Mouse (Mus musculus): ENCODE measurements around the gene Iffo1.

The Iffo1 gene

DNA sequence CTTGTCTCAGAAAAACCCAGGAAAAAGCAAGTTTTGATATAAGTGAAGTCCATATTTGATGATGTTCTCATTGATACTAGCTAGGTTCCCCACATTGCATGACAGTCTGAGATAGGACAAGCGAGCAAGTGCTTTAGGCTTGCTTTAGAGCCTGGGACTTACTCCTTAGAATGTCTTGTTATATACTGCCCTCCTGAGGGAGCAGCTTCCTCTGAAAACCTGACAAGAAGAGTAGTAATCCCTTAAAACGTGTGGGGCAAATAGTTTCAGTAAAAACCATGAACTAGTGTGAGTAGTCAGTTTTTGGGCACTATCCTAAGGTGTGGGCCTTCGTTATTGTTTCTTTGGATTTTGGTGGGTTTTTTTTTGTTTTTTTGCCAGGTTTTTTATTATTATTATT lies 1.9 kb upstream of the Iffo1 start:
- DNase-seq: no peak

DNA sequence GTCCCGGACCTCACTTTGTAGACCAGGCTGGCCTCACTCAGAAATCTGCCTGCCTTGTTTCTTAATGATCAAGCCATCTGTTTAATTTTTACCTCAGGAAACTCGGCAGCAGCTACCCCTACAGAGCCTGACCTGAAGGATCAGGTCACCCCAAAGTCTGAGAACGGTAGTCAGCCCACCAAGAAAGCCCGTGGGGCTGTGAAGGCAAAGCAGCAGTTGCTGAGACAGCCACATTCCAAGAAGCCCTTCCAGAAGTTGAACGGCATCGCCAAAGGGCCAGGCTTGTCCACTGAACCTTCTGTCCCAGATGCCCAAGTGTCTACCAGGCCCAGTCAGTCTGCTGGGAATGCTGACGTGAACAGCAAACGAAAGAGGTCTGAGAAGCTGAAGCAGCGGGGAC lies 1.1 kb upstream of the Iffo1 start:
- no peak for DNase-seq

DNA sequence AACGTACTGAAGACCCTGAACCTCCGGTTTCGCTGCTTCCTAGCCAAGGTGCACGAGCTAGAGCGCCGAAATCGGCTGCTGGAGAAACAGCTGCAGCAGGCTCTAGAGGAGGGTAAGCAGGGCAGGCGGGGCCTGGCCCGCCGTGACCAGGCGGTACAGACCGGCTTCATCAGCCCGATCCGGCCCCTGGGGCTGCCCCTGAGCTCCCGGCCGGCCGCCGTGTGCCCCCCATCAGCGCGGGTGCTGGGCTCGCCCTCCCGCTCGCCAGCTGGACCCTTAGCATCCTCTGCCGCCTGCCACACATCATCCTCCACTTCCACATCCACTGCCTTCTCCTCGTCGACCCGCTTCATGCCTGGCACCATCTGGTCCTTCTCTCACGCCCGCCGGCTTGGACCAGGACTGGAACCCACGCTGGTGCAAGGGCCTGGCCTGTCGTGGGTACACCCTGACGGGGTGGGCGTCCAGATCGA lies 474 bp downstream of the Iffo1 start:
- DNase-seq: peak; percentile 46

DNA sequence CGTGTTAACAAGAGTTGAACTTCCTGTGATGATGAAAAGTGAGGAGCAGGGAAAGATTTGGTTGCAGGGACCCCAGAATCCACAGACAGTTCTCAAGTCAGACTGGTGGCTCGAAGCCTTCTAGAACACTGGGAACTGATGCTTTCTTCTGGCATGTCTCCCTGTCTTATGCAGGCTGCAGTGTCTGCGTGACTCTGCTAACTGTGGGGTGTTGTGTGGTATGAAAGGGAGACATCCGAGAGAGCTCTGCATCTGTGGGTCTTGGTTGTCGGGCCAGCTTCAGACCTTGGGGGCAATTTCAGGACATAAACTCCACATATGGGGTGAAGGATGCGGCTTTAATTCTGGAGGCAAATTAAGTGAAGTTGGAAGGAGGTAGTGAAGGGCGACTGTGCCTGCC lies 1.1 kb downstream of the Iffo1 start:
- no peak for DNase-seq

DNA sequence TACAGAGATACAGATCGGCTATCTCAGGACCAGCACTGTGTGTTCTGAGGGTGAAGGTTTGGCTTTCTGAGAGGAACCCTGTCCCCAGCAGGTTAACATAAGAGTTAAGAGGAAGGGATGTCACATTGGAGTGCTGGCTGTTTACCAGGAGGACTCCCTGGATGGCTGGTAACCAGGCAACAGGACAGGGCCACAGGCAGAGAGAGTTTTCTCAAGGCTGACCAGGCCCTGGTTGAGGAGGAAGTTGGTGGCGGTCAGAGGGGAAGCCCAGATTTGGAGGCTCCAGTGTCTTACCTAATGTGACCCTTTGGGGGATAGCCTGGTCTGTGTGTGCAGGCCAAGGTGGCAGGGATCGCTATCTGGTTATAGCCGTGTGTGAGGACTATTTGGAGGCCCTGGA lies 1.8 kb downstream of the Iffo1 start:
- DNase-seq: peak; percentile 52

GRCm38 (mm10) chr6:125147329-125147728 lies 2.3 kb downstream of the Iffo1 start:
- DNase-seq: no peak

GRCm38 (mm10) chr6:125148251-125148925 lies 3.3 kb downstream of the Iffo1 start:
- DNase-seq: peak; percentile 64

DNA sequence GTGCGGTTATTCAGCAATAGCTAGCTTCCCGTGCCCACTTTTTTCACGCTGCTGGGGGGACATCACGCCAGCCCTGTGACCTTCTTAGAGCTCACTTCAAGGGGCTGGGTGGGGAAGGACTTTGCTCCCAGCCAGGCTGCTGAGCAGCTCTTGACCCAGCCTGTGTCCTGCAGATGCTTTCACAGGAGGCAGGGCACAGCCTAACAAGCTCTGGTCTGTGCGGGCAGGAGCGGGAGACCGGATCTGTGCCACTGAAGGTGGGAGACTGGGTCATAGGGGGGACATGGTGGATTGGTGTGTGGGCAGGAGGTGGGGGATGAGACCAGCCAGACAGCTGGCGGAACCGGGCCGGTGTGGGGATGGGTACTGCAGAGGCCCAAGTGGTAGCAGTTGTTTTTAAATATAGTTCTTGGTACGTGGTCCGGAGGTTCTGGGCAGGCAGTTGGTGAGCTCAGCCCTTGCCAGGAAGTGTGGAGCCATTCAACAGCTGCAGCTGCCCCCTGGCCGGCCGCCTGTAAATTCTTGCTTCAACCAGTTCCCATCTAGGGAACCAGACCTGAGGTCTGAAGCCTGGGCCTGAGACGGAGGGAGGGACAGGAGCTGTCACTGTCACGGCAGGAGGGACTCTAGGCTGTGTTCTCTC lies 4.0 kb downstream of the Iffo1 start:
- DNase-seq: peak; percentile 73

DNA sequence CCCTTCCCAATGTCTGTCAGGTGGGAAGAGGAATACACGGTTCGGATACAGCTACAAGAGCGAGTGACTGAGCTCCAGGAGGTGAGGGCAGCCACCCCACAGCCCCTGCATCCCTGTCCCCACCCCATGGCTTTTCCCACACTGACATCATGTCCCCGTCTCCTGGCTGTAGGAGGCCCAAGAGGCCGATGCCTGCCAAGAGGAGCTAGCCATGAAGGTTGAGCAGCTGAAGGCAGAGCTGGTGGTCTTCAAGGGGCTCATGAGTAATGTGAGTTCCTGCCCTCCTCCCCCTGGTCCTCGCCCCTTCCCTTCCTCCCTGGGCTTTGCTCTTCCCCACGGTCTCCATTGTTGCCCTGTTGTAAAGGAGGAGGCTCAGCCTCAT lies 4.5 kb downstream of the Iffo1 start:
- no peak for DNase-seq

DNA sequence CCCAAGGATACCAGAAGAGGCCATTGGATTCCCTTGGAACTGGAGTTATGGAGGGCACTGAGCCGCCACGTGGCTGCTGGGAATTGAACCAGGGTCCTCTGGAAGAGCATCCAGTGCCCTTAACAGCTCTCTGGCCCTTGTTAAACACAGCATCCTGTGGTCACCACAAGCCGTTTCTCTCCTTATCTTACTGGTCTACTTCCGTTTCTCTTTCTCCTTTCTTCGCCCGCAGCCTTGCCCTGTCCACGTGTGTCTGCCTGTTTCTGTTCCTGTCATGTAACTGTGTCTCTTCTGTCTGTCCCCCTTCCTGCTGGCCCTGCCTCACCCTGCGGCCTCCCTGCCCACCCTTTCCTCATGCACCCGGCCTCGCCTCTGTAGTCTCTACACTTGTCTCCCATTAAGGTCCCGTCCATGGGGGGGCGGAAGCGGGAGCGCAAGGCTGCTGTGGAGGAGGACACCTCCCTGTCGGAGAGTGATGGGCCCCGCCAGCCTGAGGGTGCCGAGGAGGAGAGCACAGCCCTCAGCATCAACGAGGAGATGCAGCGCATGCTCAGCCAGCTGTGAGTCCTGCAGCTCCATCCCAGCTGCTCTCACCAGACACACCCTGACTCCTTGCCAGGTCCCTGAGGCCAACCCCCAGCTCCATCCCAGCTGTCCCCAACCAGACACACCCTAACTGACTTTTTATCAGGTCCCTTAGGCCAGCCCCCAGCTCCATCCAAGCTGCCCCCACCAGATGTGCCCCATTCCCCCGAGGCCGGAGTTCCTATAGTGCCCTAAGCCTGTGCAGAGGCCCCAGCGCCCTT lies 7.4 kb downstream of the Iffo1 start:
- peak; percentile 48 for DNase-seq

DNA sequence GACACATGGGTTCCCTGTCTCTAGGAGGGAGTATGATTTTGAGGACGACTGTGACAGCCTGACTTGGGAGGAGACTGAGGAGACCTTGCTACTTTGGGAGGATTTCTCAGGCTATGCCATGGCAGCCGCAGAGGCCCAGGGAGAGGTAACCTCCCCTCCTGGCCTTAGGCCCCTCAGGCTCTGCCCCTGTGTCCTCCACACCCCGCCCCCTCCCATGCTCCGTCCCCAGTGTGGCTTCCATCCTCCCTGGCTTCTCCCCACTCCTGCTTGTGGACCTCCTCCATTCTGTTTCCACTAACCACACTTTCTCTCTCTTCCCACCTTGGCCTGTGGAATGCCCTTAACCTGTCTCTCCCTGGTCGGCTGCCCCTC lies 8.0 kb downstream of the Iffo1 start:
- no peak for DNase-seq

GRCm38 (mm10) chr6:125153682-125154081 lies 8.6 kb downstream of the Iffo1 start:
- DNase-seq: no peak

DNA sequence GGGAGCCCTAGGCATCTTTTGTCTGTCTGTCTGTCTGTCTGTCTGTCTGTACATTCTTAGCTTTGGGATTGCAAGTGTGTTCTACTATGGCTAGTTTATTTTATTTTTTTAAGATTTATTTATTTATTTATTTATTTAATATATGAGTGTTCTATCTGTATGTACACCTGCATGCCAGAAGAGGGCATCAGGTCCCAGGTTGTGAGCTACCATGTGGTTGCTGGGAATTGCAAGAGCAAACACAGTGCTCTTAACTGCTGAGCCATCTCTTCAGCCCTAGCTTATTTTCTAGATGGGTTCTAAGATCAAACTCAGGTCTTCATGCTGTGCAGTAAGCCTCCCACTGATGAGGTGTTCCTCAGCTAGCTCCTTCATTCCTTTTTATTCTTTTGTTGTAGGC lies 9.5 kb downstream of the Iffo1 start:
- no peak for DNase-seq

- no peak for DNase-seq
Observed at GRCm38 (mm10) chr6:125155262-125155661, 10.2 kb downstream of the Iffo1 start.

DNA sequence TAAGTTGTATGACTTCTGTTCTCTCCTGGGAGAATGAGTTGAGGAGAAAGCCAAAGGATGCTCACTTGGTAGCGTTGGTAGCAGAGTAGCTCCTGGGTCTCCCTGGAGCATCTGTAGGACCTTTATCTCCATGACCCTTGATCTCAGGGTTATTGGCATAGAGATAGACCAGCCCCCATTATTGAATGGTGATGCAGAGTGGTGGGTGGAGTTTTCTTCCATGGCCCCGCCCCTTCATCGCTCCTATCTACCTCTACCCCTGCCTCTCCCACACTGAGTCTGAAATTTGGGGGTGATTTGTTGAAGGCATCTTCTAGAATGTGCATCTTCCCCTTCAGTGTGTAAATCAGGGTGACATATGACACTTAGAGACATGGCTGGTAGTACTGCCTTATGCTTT lies 11.4 kb downstream of the Iffo1 start:
- DNase-seq: no peak

DNA sequence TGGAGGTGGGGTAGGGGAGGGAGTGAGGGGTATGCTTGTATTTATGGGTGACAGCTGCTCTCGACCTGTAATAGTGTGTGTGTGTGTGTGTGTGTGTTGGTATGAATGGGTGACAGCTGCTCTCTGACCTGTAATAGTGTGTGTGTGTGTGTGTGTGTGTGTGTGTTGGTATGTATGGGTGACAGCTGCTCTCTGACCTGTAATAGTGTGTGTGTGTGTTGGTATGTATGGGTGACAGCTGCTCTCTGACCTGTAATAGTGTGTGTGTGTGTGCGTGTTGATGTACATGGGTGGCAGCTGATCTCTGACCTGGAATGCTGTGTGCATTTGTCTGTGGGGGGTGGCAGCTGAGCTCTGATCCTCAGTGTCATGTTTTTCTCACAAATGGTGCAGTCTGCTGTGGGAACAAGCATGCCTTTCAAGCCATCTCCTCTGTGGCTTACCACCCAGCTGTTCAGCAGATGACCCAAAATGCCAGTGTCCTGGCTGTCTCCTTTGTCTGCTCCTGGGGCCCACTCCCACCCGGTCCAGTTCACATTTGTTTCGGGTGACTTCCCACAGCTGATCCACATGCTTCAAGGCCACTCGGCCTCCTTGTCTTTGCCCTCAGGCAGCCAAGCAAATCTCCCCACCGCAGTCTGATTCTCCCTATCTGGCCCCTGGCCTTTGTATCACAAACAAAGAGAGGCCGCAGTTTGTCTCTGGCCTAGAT lies 12.0 kb downstream of the Iffo1 start:
- peak; percentile 37 for DNase-seq

DNA sequence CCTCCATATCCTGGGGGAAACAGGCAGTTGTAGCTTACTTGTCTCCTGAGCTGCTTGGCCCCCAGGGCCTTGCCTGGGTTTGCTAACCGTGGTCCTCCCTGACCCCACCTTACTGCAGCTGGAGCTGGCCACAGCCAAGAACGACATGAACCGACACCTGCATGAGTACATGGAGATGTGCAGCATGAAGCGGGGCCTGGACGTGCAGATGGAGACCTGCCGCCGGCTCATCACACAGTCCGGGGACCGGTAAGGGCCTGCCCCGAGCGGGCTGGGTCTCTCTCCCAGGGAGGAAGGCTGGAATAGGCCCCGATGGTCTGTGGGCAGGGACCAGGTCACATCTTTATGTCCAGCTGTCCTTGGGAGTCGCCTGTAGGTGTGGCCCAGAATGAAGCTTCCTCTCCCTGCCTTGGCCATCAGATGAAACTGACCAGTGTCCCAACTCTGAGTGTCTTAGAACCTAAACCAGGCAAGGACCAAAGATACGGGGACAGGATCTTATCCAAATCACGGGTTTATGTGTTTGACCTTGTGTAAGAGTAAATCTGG lies 14.0 kb downstream of the Iffo1 start:
- DNase-seq: no peak

- no peak for DNase-seq
Observed at GRCm38 (mm10) chr6:125159773-125160557, 14.9 kb downstream of the Iffo1 start.

GRCm38 (mm10) chr6:125160558-125160853 lies 15.5 kb downstream of the Iffo1 start:
- peak; percentile 31 for DNase-seq

- DNase-seq: peak; percentile 91
Observed at GRCm38 (mm10) chr6:125160854-125161760, 16.1 kb downstream of the Iffo1 start.

- DNase-seq: peak; percentile 88
Observed at GRCm38 (mm10) chr6:125161971-125162370, 16.9 kb downstream of the Iffo1 start.

All from lung, postnatal 10 days (tissue).